Mouse (Mus musculus): ENCODE results near the gene Slc26a9. TPM values are rescaled to one million over a fixed set of nuclear protein-coding genes. Genes with fewer than 3 reads are reported as not detected.

The Slc26a9 gene
- polyA plus RNA-seq, 1 experiment from 2014 or later = 0.68 TPM

- Histone ChIP-seq H3K27ac (no peak overlapping the region), H3K4me2 (replicated peaks) (no peak overlapping the region), H3K9ac (no peak overlapping the region), H3K36me3 (no peaks in the 10 kb centered on the region), H3K27me3 (replicated peaks) (no peaks in the 10 kb centered on the region), H3K4me3 (replicated peaks) (no peak overlapping the region), H3K4me1 (replicated peaks) (0 out of 2 replicates have a peak, but pooled peaks cover 4% of the 10 kb centered on the region), H3K9me3 (no peaks in the 10 kb centered on the region)
- 86% methylated on average over 9 of the region's 9 CpGs for WGBS
- ATAC-seq = no peak
Observed at GRCm38 (mm10) chr1:131739481-131740160, 4.2 kb upstream of the Slc26a9 start.

- no peak overlapping the region for H3K27ac ChIP-seq
Observed at GRCm38 (mm10) chr1:131745391-131745790, 1.6 kb downstream of the Slc26a9 start.

GRCm38 (mm10) chr1:131747761-131748160 is 3.9 kb downstream of the Slc26a9 start:
- no peaks in the 10 kb centered on the region for H3K36me3 ChIP-seq
- 0 out of 2 replicates have a peak, but pooled peaks cover 4% of the 10 kb centered on the region for H3K4me1 ChIP-seq (replicated peaks)
- no peak overlapping the region for H3K4me2 ChIP-seq (replicated peaks)
- no peaks in the 10 kb centered on the region for H3K9me3 ChIP-seq
- H3K27ac ChIP-seq = no peak overlapping the region
- ATAC-seq = no peak
- no peaks in the 10 kb centered on the region for H3K27me3 ChIP-seq (replicated peaks)
- H3K9ac ChIP-seq = no peak overlapping the region
- WGBS = 60% methylated on average over 2 of the region's 2 CpGs
- H3K4me3 ChIP-seq (replicated peaks) = no peak overlapping the region

More at GRCm38 (mm10) chr1:131745391-131745790, 1.6 kb downstream of the Slc26a9 start:
- Histone ChIP-seq H3K9me3 (no peaks in the 10 kb centered on the region), H3K9ac (no peak overlapping the region), H3K4me1 (replicated peaks) (0 out of 2 replicates have a peak, but pooled peaks cover 4% of the 10 kb centered on the region), H3K27me3 (replicated peaks) (no peaks in the 10 kb centered on the region), H3K4me2 (replicated peaks) (no peak overlapping the region), H3K36me3 (no peaks in the 10 kb centered on the region), H3K4me3 (replicated peaks) (no peak overlapping the region)
- 70% methylated on average over 5 of the region's 5 CpGs for WGBS
- no peak for ATAC-seq

- H3K9me3 ChIP-seq = no peaks in the 10 kb centered on the region
- H3K27ac ChIP-seq = no peak overlapping the region
- no peaks in the 10 kb centered on the region for H3K36me3 ChIP-seq
- ATAC-seq = no peak
- H3K27me3 ChIP-seq (replicated peaks) = no peaks in the 10 kb centered on the region
- no peak overlapping the region for H3K9ac ChIP-seq
- H3K4me1 ChIP-seq (replicated peaks) = 0 out of 2 replicates have a peak, but pooled peaks cover under 1% of the 10 kb centered on the region
- WGBS = 82% methylated on average over 2 of the region's 2 CpGs
- no peak overlapping the region for H3K4me2 ChIP-seq (replicated peaks)
- no peak overlapping the region for H3K4me3 ChIP-seq (replicated peaks)
Observed at GRCm38 (mm10) chr1:131748636-131749035, 4.8 kb downstream of the Slc26a9 start.

GRCm38 (mm10) chr1:131749706-131750545 is 6.1 kb downstream of the Slc26a9 start:
- Histone ChIP-seq H3K4me1 (replicated peaks) (no peaks in the 10 kb centered on the region), H3K27ac (no peak overlapping the region), H3K9ac (no peak overlapping the region), H3K9me3 (no peaks in the 10 kb centered on the region), H3K36me3 (no peaks in the 10 kb centered on the region), H3K27me3 (replicated peaks) (no peaks in the 10 kb centered on the region), H3K4me3 (replicated peaks) (no peak overlapping the region), H3K4me2 (replicated peaks) (no peak overlapping the region)
- no peak for ATAC-seq
- 73% methylated on average over 15 of the region's 15 CpGs for WGBS

GRCm38 (mm10) chr1:131751181-131751890 is 7.5 kb downstream of the Slc26a9 start:
- 79% methylated on average over 3 of the region's 3 CpGs for WGBS
- H3K27ac ChIP-seq = no peak overlapping the region

GRCm38 (mm10) chr1:131751891-131752311 is 8.1 kb downstream of the Slc26a9 start:
- no peak for ATAC-seq
- H3K4me1 ChIP-seq (replicated peaks) = no peaks in the 10 kb centered on the region
- H3K4me3 ChIP-seq (replicated peaks) = no peak overlapping the region
- no peaks in the 10 kb centered on the region for H3K9me3 ChIP-seq
- no peaks in the 10 kb centered on the region for H3K36me3 ChIP-seq
- H3K27ac ChIP-seq = no peak overlapping the region
- no peak overlapping the region for H3K4me2 ChIP-seq (replicated peaks)
- H3K27me3 ChIP-seq (replicated peaks) = no peaks in the 10 kb centered on the region
- WGBS = 67% methylated on average over 10 of the region's 10 CpGs
- H3K9ac ChIP-seq = no peak overlapping the region

More at GRCm38 (mm10) chr1:131751181-131751890, 7.5 kb downstream of the Slc26a9 start:
- no peak overlapping the region for H3K4me2 ChIP-seq (replicated peaks)
- ATAC-seq = no peak
- no peaks in the 10 kb centered on the region for H3K27me3 ChIP-seq (replicated peaks)
- no peaks in the 10 kb centered on the region for H3K9me3 ChIP-seq
- no peaks in the 10 kb centered on the region for H3K4me1 ChIP-seq (replicated peaks)
- H3K9ac ChIP-seq = no peak overlapping the region
- no peaks in the 10 kb centered on the region for H3K36me3 ChIP-seq
- H3K4me3 ChIP-seq (replicated peaks) = no peak overlapping the region

- 47% methylated on average over 3 of the region's 3 CpGs for WGBS
- ATAC-seq = no peak
- Histone ChIP-seq H3K9ac (no peak overlapping the region), H3K27ac (no peak overlapping the region), H3K4me3 (replicated peaks) (no peak overlapping the region), H3K4me1 (replicated peaks) (no peaks in the 10 kb centered on the region), H3K36me3 (no peaks in the 10 kb centered on the region), H3K9me3 (no peaks in the 10 kb centered on the region), H3K27me3 (replicated peaks) (no peaks in the 10 kb centered on the region), H3K4me2 (replicated peaks) (no peak overlapping the region)
Observed at GRCm38 (mm10) chr1:131754212-131754829, 10.5 kb downstream of the Slc26a9 start.

GRCm38 (mm10) chr1:131754916-131755315 is 11.1 kb downstream of the Slc26a9 start:
- Histone ChIP-seq H3K9me3 (no peaks in the 10 kb centered on the region), H3K36me3 (no peaks in the 10 kb centered on the region), H3K27me3 (replicated peaks) (no peaks in the 10 kb centered on the region), H3K4me1 (replicated peaks) (no peaks in the 10 kb centered on the region), H3K4me2 (replicated peaks) (no peak overlapping the region), H3K9ac (no peak overlapping the region), H3K4me3 (replicated peaks) (no peak overlapping the region), H3K27ac (no peak overlapping the region)
- WGBS = 87% methylated on average over 4 of the region's 4 CpGs
- ATAC-seq = no peak

- no peak for ATAC-seq
Observed at GRCm38 (mm10) chr1:131757211-131757610, 13.4 kb downstream of the Slc26a9 start.

GRCm38 (mm10) chr1:131758796-131759195 is 15.0 kb downstream of the Slc26a9 start:
- Histone ChIP-seq H3K4me2 (replicated peaks) (no peak overlapping the region), H3K4me3 (replicated peaks) (no peak overlapping the region), H3K27ac (no peak overlapping the region), H3K9ac (no peak overlapping the region), H3K27me3 (replicated peaks) (no peaks in the 10 kb centered on the region), H3K9me3 (no peaks in the 10 kb centered on the region), H3K36me3 (no peaks in the 10 kb centered on the region), H3K4me1 (replicated peaks) (no peaks in the 10 kb centered on the region)
- WGBS = 81% methylated on average over 7 of the region's 7 CpGs
- ATAC-seq = no peak

More at GRCm38 (mm10) chr1:131757211-131757610, 13.4 kb downstream of the Slc26a9 start:
- Histone ChIP-seq H3K4me2 (replicated peaks) (no peak overlapping the region), H3K27me3 (replicated peaks) (no peaks in the 10 kb centered on the region), H3K36me3 (no peaks in the 10 kb centered on the region), H3K9ac (no peak overlapping the region), H3K9me3 (no peaks in the 10 kb centered on the region), H3K27ac (no peak overlapping the region), H3K4me1 (replicated peaks) (no peaks in the 10 kb centered on the region), H3K4me3 (replicated peaks) (no peak overlapping the region)
- WGBS = 95% methylated on average over 6 of the region's 6 CpGs
